Mouse (Mus musculus) midbrain, postnatal 0 days (tissue): Measurements from ENCODE around the gene 1600015I10Rik. TPM values are rescaled to one million over a fixed set of nuclear protein-coding genes. Genes with fewer than 3 reads are reported as not detected.

Source experiments
- ATAC-seq: fragments of 200-750 bp; cut with Nextera tagmentation; 2 replicates; pipeline ENCODE4 v1.8.0; 2017; ENCODE audit warnings: moderate number of reproducible peaks, mild to moderate bottlenecking, moderate TSS enrichment, moderate library complexity; ENCODE audit not compliant: low FRiP score
- DNase-seq: peaks from one replicate; pipeline ENCODE4 v3.0.0-alpha.2; 2015; ENCODE audit warnings: low spot score
- H3K27ac ChIP-seq: fragments of 300-500 bp; sonication (generic); 2 replicates; pipeline ENCODE4 v1.5.1; 2014; ENCODE audit warnings: low read depth, mild to moderate bottlenecking, low read length, mixed read lengths
- H3K27me3 ChIP-seq: fragments of 300-500 bp; sonication (generic); 2 replicates; pipeline ENCODE4 v1.6.1; 2014; ENCODE audit warnings: low read length, control low read depth, mixed read lengths; ENCODE audit not compliant: insufficient read depth
- H3K36me3 ChIP-seq: fragments of 300-500 bp; sonication (generic); 2 replicates; pipeline ENCODE4 v1.6.1; 2014; ENCODE audit warnings: low read length, control low read depth, mixed read lengths; ENCODE audit not compliant: insufficient read depth
- H3K4me1 ChIP-seq: fragments of 300-500 bp; sonication (generic); 2 replicates; pipeline ENCODE4 v1.6.1; 2014; ENCODE audit warnings: mild to moderate bottlenecking, control low read depth, antibody characterized with exemption, low read length, mixed read lengths; ENCODE audit not compliant: insufficient read depth
- H3K4me2 ChIP-seq: fragments of 300-500 bp; sonication (generic); 2 replicates; pipeline ENCODE4 v1.6.1; 2014; ENCODE audit warnings: low read depth, mild to moderate bottlenecking, low read length, mixed read lengths; ENCODE audit not compliant: poor library complexity, severe bottlenecking
- H3K4me3 ChIP-seq: fragments of 300-500 bp; sonication (generic); 2 replicates; pipeline ENCODE4 v1.5.1; 2014; ENCODE audit warnings: low read depth, mild to moderate bottlenecking, low read length, moderate library complexity
- H3K9ac ChIP-seq: fragments of 300-500 bp; sonication (generic); replicated peaks from 2 replicates; pipeline ENCODE4 v1.6.1; 2014; ENCODE audit warnings: mild to moderate bottlenecking, low read length, moderate library complexity, mixed read lengths; ENCODE audit not compliant: poor library complexity, severe bottlenecking
- H3K9me3 ChIP-seq: fragments of 300-500 bp; sonication (generic); 2 replicates; pipeline ENCODE4 v1.6.1; 2016; ENCODE audit warnings: low read length, control low read depth
- CTCF ChIP-seq: IDR thresholded peaks from 2 replicates; pipeline ENCODE4 v1.5.1; 2016; ENCODE audit warnings: antibody characterized with exemption, mild to moderate bottlenecking
- WGBS: fragments of 180-500 bp; shearing (Covaris S2); extraction: QIAGEN DNeasy Blood & Tissue Kit; methylation state at CpG from one replicate; pipeline ENCODE4 v1.1.7; 2014; 5-methylcytosine and 5-hydroxymethylcytosine counted together
- polyA plus RNA-seq: library from polyadenylated mRNA; unstranded; fragments of >200 nt; fragmentation: Nextera tagmentation; extraction: Ambion mirVana; gene quantifications from 2 replicates; pipeline ENCODE4 v1.2.1, GENCODE M21; 2015
- total RNA-seq: library from RNA; depleted of rRNA; stranded (reverse); fragments of >200 nt; gene quantifications from 2 replicates; pipeline ENCODE4 v1.2.3, GENCODE M21; 2014

Gene 1600015I10Rik
- total and polyA plus RNA-seq, 2 experiments from 2014 or later, result not detected

DNA sequence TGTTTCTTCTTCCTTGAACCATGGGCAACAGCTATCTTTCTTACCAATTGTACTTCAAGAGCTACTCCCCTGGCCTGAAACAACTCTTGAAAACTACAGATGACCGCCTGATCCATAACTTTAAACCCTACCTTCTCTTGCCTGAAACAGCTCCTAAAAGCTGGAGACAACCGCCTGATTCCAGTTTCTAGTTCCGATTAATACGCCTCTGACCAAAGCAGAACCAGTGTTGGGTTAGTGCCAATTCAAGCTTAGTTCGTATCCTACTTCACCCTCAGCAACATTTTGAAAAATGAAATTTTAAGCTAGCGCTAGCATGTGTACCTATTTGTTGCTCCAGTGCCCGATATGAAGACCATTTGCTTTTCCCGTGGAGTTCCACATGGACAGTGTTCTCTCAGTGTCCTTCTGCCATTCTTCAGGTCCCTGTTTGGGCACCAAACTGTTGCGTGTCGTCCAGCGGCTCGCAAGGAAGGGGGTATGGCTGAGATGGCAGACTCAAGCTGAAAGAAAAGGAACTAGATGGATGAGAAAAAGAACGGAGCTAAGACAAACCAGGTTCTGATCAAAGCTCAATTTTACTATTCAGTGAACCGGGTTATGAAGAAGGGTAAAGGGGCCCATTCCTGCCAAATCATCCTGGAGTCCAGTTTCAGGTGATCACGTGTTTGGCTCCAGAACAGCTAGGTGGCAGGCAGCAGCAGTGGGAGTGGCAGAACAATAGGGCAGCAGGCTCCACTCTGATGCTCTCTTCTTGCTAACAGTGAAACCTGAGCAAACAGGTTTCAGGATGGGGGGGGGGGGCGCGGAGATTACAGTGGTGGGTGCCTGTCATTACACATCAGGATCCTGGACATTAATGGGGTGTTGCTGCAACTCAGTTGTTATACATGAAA, 26.9 kb upstream of the 1600015I10Rik start:
- Histone ChIP-seq H3K27ac (no peak overlapping the region), H3K4me2 (no peak overlapping the region), H3K9me3 (no peaks in the 10 kb centered on the region), H3K36me3 (no peaks in the 10 kb centered on the region), H3K9ac (no peak overlapping the region), H3K27me3 (no peaks in the 10 kb centered on the region), H3K4me1 (no peaks in the 10 kb centered on the region), H3K4me3 (no peak overlapping the region)
- no peak for DNase-seq
- ATAC-seq, result no peak
- no peak for TF ChIP-seq CTCF
- WGBS, result 90% methylated on average over 17 of the region's 17 CpGs

DNA sequence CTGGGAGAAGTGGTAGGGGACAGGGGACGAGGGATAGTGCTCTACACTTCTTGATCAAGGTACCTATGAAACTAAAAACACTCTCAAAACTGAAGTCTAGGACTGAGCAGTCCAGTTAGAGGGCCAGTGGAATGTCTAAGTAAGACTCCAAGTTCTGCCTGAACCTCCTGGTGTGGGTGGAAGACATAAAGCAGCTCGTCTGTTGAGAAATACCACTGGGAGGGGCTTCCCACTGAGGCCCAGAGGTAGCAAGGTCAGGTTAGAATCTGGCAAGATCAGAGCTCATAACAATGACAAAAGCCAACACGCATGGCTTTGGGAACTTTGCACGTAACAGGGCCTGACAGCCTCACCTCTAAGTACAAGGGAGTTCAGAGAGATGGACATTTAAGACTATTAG, 26.3 kb upstream of the 1600015I10Rik start:
- Histone ChIP-seq H3K4me3 (no peak overlapping the region), H3K36me3 (no peaks in the 10 kb centered on the region), H3K27me3 (no peaks in the 10 kb centered on the region), H3K4me1 (no peaks in the 10 kb centered on the region), H3K4me2 (no peak overlapping the region), H3K9ac (no peak overlapping the region), H3K9me3 (no peaks in the 10 kb centered on the region), H3K27ac (no peak overlapping the region)
- no peak for TF ChIP-seq CTCF
- DNase-seq (no peak), ATAC-seq (no peak)
- 81% methylated on average over 4 of the region's 4 CpGs for WGBS

DNA sequence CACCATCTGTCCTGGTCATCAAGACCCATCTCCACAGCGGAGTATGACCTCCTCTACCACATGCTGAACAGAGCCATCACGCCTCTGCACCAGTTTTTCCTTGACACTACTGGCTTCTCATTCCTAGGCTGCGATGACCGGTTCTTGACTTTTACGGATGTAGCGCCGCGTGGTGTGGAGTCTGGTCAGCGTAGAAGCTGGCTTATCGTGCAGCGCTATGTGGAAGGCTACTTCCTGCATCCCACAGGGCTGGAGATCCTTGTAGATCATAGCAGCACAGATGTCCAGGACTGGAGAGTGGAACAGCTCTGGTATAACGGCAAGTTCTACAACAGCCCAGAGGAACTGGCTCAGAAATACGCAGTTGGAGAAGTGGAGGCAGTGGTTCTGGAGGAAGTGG, 24.1 kb upstream of the 1600015I10Rik start:
- WGBS, result 93% methylated on average over 13 of the region's 13 CpGs
- Histone ChIP-seq H3K4me2 (no peak overlapping the region), H3K9ac (no peak overlapping the region), H3K4me1 (no peaks in the 10 kb centered on the region), H3K4me3 (no peak overlapping the region), H3K27ac (no peak overlapping the region), H3K36me3 (no peaks in the 10 kb centered on the region), H3K9me3 (no peaks in the 10 kb centered on the region), H3K27me3 (no peaks in the 10 kb centered on the region)
- DNase-seq (no peak), ATAC-seq (no peak)
- no peak for TF ChIP-seq CTCF

DNA sequence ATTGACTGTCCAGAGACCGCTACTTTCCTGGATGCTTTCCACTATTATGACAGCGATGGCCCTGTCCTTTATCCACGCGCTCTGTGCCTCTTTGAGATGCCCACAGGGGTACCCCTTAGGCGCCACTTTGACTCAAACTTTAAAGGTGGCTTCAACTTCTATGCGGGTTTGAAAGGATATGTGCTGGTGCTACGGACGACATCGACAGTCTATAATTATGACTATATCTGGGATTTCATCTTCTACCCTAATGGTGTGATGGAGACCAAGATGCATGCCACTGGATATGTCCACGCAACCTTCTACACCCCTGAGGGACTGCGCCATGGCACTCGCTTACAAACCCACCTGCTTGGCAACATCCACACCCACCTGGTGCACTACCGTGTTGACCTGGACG, 23.3 kb upstream of the 1600015I10Rik start:
- 96% methylated on average over 14 of the region's 14 CpGs for WGBS

DNA sequence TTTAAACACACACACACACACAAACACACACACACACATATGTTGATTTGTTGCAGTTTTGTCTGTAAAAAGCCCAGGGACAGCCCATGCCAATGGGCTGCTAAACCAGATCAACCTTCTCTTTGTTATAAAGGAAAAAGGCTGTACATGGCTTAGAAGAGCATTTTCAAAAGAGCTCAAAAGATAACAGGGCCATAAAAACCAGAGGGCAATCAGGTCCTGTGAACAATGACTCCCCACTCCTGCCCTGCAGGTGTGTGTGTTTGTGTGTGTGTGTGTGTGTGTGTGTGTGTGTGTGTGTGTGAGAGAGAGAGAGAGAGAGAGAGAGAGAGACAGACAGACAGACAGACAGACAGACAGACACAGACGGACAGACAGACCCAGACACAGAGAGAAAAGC, 20.5 kb upstream of the 1600015I10Rik start:
- Histone ChIP-seq H3K27ac (no peak overlapping the region), H3K27me3 (no peaks in the 10 kb centered on the region), H3K4me2 (no peak overlapping the region), H3K9me3 (no peaks in the 10 kb centered on the region), H3K9ac (no peak overlapping the region), H3K4me1 (no peaks in the 10 kb centered on the region), H3K36me3 (no peaks in the 10 kb centered on the region), H3K4me3 (no peak overlapping the region)
- no peak for DNase-seq
- WGBS, result 74% methylated on average over 1 of the region's 1 CpGs
- ATAC-seq, result no peak
- TF ChIP-seq CTCF, result no peak

More for the DNA sequence above, 23.3 kb upstream of the 1600015I10Rik start:
- ATAC-seq (no peak), DNase-seq (no peak)
- Histone ChIP-seq H3K9ac (no peak overlapping the region), H3K27me3 (no peaks in the 10 kb centered on the region), H3K9me3 (no peaks in the 10 kb centered on the region), H3K36me3 (no peaks in the 10 kb centered on the region), H3K4me1 (no peaks in the 10 kb centered on the region), H3K27ac (no peak overlapping the region), H3K4me3 (no peak overlapping the region), H3K4me2 (no peak overlapping the region)
- no peak for TF ChIP-seq CTCF

DNA sequence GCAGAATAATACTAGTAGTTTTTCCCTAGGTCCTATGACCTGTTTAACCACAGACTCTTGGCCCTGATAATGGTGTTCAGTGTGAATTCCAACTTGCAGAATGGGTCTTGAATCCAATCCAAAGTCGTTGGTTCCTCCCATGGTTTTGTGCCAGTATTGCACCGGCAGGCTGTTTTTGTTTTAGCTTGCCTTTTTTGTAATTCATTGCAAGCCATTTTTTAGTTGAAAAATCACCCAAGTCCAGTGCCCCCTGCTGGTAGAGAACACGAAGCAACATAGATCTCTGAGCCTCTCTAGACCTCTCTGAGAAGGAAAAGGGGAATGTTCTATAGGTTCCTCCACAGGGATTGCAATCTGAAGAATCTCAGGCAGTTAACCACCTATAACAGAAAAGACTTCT, 17.7 kb upstream of the 1600015I10Rik start:
- H3K9me3 ChIP-seq, result no peaks in the 10 kb centered on the region
- ATAC-seq (no peak), DNase-seq (no peak)
- H3K4me3 ChIP-seq, result no peak overlapping the region
- TF ChIP-seq CTCF, result peak; percentile 43
- H3K36me3 ChIP-seq, result no peaks in the 10 kb centered on the region
- no peaks in the 10 kb centered on the region for H3K27me3 ChIP-seq
- H3K4me1 ChIP-seq, result no peaks in the 10 kb centered on the region
- H3K27ac ChIP-seq, result no peak overlapping the region
- H3K4me2 ChIP-seq, result no peak overlapping the region
- WGBS, result 43% methylated on average over 3 of the region's 3 CpGs
- H3K9ac ChIP-seq, result no peak overlapping the region
